ENCODE assay signal across 11 mouse cellular contexts in genomic region chr3:101031456-101032142, GRCm38 (mm10). TPM values are rescaled to one million over a fixed set of nuclear protein-coding genes. Genes with fewer than 3 reads are reported as not detected.
DNase-seq lines count a peak whose midpoint lies in the region; ATAC-seq and TF ChIP-seq lines count a peak whose summit lies in the region.
"Had no signal": no experiment of that assay in that cellular context is flagged by ENCODE, and none has a peak within 500 bp of the region (broad histone marks: within the 10 kb centered on the region; RNA-seq: fewer than 3 reads in every experiment).

No protein-coding gene starts in this region.

- H3K4me2 ChIP-seq in heart, embryonic 15.5 days = no peak overlapping the region
- H3K4me2 ChIP-seq in embryonic facial prominence, embryonic 11.5 days (ENCODE audit: low read depth, low read length) = no peak overlapping the region
- H3K4me2 ChIP-seq: forebrain, embryonic 12.5 days had no signal

- no peaks in the 10 kb centered on the region for H3K79me2 ChIP-seq in heart, adult 2 months (replicated peaks; ENCODE audit: control insufficient read depth, insufficient read depth, low read length)

- no peak for ATAC-seq in heart, embryonic 15.5 days (replicated peaks; ENCODE audit: insufficient number of reproducible peaks, insufficient read depth, low FRiP score, low read depth)
- no peak for ATAC-seq in embryonic facial prominence, embryonic 11.5 days (replicated peaks; ENCODE audit: insufficient number of reproducible peaks, low FRiP score, low TSS enrichment, low read depth)

- H3K27ac ChIP-seq in heart, embryonic 15.5 days = peak overlapping the region; percentile 14
- no peak overlapping the region for H3K27ac ChIP-seq in heart, adult 2 months
- no peak overlapping the region for H3K27ac ChIP-seq in embryonic facial prominence, embryonic 11.5 days (replicated peaks; ENCODE audit: low read depth, low read length)
- no peak overlapping the region for H3K27ac ChIP-seq in thymus, adult 2 months (ENCODE audit: control insufficient read depth, insufficient read depth, low read length)
- H3K27ac ChIP-seq: forebrain, embryonic 12.5 days had no signal

- no peak overlapping the region for H3K4me3 ChIP-seq in heart, embryonic 15.5 days
- no peak overlapping the region for H3K4me3 ChIP-seq in heart, adult 2 months
- H3K4me3 ChIP-seq in embryonic facial prominence, embryonic 11.5 days (ENCODE audit: low read depth, low read length) = no peak overlapping the region
- no peak overlapping the region for H3K4me3 ChIP-seq in thymus, adult 2 months (ENCODE audit: control insufficient read depth, insufficient read depth, low read length)
- H3K4me3 ChIP-seq: forebrain, embryonic 12.5 days; megakaryocyte, embryonic 14.5 days had no signal

- 53% methylated on average over 7 of the region's 7 CpGs for WGBS in heart, embryonic 15.5 days
- 54% methylated on average over 7 of the region's 7 CpGs for WGBS in heart, adult 2 months
- WGBS in embryonic facial prominence, embryonic 11.5 days = 57% methylated on average over 7 of the region's 7 CpGs
- WGBS in thymus, adult 2 months = 59% methylated on average over 7 of the region's 7 CpGs

- no peak for TF ChIP-seq POLR2A in heart, adult 2 months (IDR thresholded peaks at IDR 0.05; ENCODE audit: insufficient read depth, low read depth, low read length)
- TF ChIP-seq POLR2A in thymus, adult 2 months (IDR thresholded peaks at IDR 0.05; ENCODE audit: control insufficient read depth, extremely low read depth, insufficient read depth, low read length, poor library complexity) = no peak

- DNase-seq in heart, adult 2 months = no peak
- peak; percentile 16 for DNase-seq in Muller cell, postnatal 12 days (ENCODE audit: inconsistent ontology term)
- peak; percentile 15 for DNase-seq in embryonic facial prominence, embryonic 11.5 days (ENCODE audit: low spot score)
- DNase-seq in lung, postnatal 36 days = peak; percentile 66
- DNase-seq in thymus, adult 2 months = no peak
- DNase-seq in cerebellum, adult 11-12 months = no peak
- DNase-seq in cerebellum, postnatal 14 days = no peak
- DNase-seq: kidney, postnatal 25 days had no signal

- H3K4me1 ChIP-seq in heart, embryonic 15.5 days (replicated peaks) = peaks cover 36% of the 10 kb centered on the region
- H3K4me1 ChIP-seq in heart, adult 2 months (ENCODE audit: control insufficient read depth, insufficient read depth, low read length) = peaks cover 6% of the 10 kb centered on the region
- H3K4me1 ChIP-seq in embryonic facial prominence, embryonic 11.5 days (ENCODE audit: control insufficient read depth, insufficient read depth, low read length) = no peaks in the 10 kb centered on the region
- peaks cover 21% of the 10 kb centered on the region for H3K4me1 ChIP-seq in thymus, adult 2 months (replicated peaks; ENCODE audit: control insufficient read depth, insufficient read depth, low read length)
- H3K4me1 ChIP-seq: forebrain, embryonic 12.5 days; megakaryocyte, embryonic 14.5 days had no signal

- H3K9ac ChIP-seq in heart, embryonic 15.5 days = no peak overlapping the region
- no peak overlapping the region for H3K9ac ChIP-seq in heart, adult 2 months (ENCODE audit: low read depth, low read length)
- no peak overlapping the region for H3K9ac ChIP-seq in embryonic facial prominence, embryonic 11.5 days (replicated peaks; ENCODE audit: low read length)
- H3K9ac ChIP-seq: forebrain, embryonic 12.5 days had no signal

- H3K27me3 ChIP-seq in heart, embryonic 15.5 days = no peaks in the 10 kb centered on the region
- no peaks in the 10 kb centered on the region for H3K27me3 ChIP-seq in heart, adult 2 months (ENCODE audit: control insufficient read depth, insufficient read depth, low read length)
- H3K27me3 ChIP-seq in embryonic facial prominence, embryonic 11.5 days (ENCODE audit: control insufficient read depth, insufficient read depth, low read length) = no peaks in the 10 kb centered on the region
- no peaks in the 10 kb centered on the region for H3K27me3 ChIP-seq in thymus, adult 2 months (ENCODE audit: control insufficient read depth, insufficient read depth, low read length)
- H3K27me3 ChIP-seq: forebrain, embryonic 12.5 days had no signal

- intact Hi-C loops in heart, adult 2 months (cut with DNase I) = no loop called here

- H3K9me3 ChIP-seq in heart, embryonic 15.5 days (replicated peaks) = no peaks in the 10 kb centered on the region
- no peaks in the 10 kb centered on the region for H3K9me3 ChIP-seq in embryonic facial prominence, embryonic 11.5 days (replicated peaks; ENCODE audit: control insufficient read depth, low read length)
- H3K9me3 ChIP-seq: forebrain, embryonic 12.5 days; megakaryocyte, embryonic 14.5 days had no signal

- TF ChIP-seq CTCF in heart, adult 2 months (IDR thresholded peaks at IDR 0.05) = no peak
- TF ChIP-seq CTCF in thymus, adult 2 months (IDR thresholded peaks at IDR 0.05; ENCODE audit: borderline replicate concordance, control insufficient read depth, extremely low read depth, insufficient read depth, low read length, poor library complexity) = no peak

- H3K36me3 ChIP-seq in heart, embryonic 15.5 days = no peaks in the 10 kb centered on the region
- peaks cover 2% of the 10 kb centered on the region; the same call in 1 of the 2 replicates for H3K36me3 ChIP-seq in heart, adult 2 months (ENCODE audit: control insufficient read depth, insufficient read depth, low read length)
- no peaks in the 10 kb centered on the region for H3K36me3 ChIP-seq in embryonic facial prominence, embryonic 11.5 days (replicated peaks; ENCODE audit: control insufficient read depth, insufficient read depth, low read depth, low read length)
- no peaks in the 10 kb centered on the region for H3K36me3 ChIP-seq in thymus, adult 2 months (ENCODE audit: control insufficient read depth, insufficient read depth, low read length)
- H3K36me3 ChIP-seq: forebrain, embryonic 12.5 days had no signal

- no peak for TF ChIP-seq EP300 in heart, adult 2 months (IDR thresholded peaks at IDR 0.05; ENCODE audit: insufficient read depth, low read depth, low read length)

RNA-seq across cellular contexts. Expression of gene Cd101, which starts 2.2 kb away (rescaled TPM):
- 0.27 and 0.33 TPM in 2 replicates for polyA plus RNA-seq in heart, embryonic 15.5 days (2015; fragmentation: Nextera tagmentation; extraction: Ambion mirVana)
- under 1 TPM; 0.13 to 0.23 TPM for total RNA-seq in heart, adult 2 months (2021)
- 0.41 and 0.50 TPM in 2 replicates for polyA plus RNA-seq in heart, adult 2 months (2012; rRNA removed)
- polyA plus RNA-seq in embryonic facial prominence, embryonic 11.5 days (2014; fragmentation: Nextera tagmentation; extraction: Ambion mirVana) = not detected in 2 replicates
- 1.4 and 1.6 TPM in 2 replicates for polyA plus RNA-seq in thymus, adult 2 months (2012; rRNA removed)

Comparison
In these comparisons a context has a peak if more than half of its experiments do, and no peak if none do; other contexts are left out.
1. DNase-seq: peak in Muller cell, postnatal 12 days (single experiment), embryonic facial prominence, embryonic 11.5 days (single experiment) and lung, postnatal 36 days (single experiment); none in heart, adult 2 months (0 of 2), thymus, adult 2 months (single experiment), cerebellum, adult 11-12 months (single experiment) and cerebellum, postnatal 14 days (0 of 2).